Comparison of ENCODE assay signal across 20 mouse cellular contexts in genomic region chr5:33400819-33401218, GRCm38 (mm10). TPM values are rescaled to one million over a fixed set of nuclear protein-coding genes. Genes with fewer than 3 reads are reported as not detected.
A peak's percentile ranks its signal among the peaks of the same experiment; 100 is the strongest.
DNase-seq lines count a peak whose midpoint lies in the region; ATAC-seq lines count a peak whose summit lies in the region.
"Had no signal": no experiment of that assay in that cellular context is flagged by ENCODE, and none has a peak within 500 bp of the region (broad histone marks: within the 10 kb centered on the region; RNA-seq: fewer than 3 reads in every experiment).

No protein-coding gene starts in this region.

- H3K9me3 ChIP-seq in forebrain, embryonic 12.5 days: no peaks in the 10 kb centered on the region
- H3K9me3 ChIP-seq in forebrain, embryonic 11.5 days (ENCODE audit: control insufficient read depth, low read length): no peaks in the 10 kb centered on the region
- no peaks in the 10 kb centered on the region for H3K9me3 ChIP-seq in hindbrain, embryonic 11.5 days (ENCODE audit: control insufficient read depth, low read length)
- no peaks in the 10 kb centered on the region for H3K9me3 ChIP-seq in hindbrain, embryonic 10.5 days
- no peaks in the 10 kb centered on the region for H3K9me3 ChIP-seq in midbrain, embryonic 13.5 days
- no peaks in the 10 kb centered on the region for H3K9me3 ChIP-seq in midbrain, embryonic 10.5 days (replicated peaks)
- H3K9me3 ChIP-seq: embryonic facial prominence, embryonic 15.5 days; heart, embryonic 12.5 days; intestine, embryonic 15.5 days had no signal

- no peaks in the 10 kb centered on the region for H3K36me3 ChIP-seq in forebrain, embryonic 12.5 days (replicated peaks)
- H3K36me3 ChIP-seq in forebrain, embryonic 11.5 days (ENCODE audit: control insufficient read depth, insufficient read depth, low read length): no peaks in the 10 kb centered on the region
- no peaks in the 10 kb centered on the region for H3K36me3 ChIP-seq in hindbrain, embryonic 11.5 days (ENCODE audit: control insufficient read depth, insufficient read depth, low read length)
- H3K36me3 ChIP-seq in hindbrain, embryonic 10.5 days: no peaks in the 10 kb centered on the region
- H3K36me3 ChIP-seq in midbrain, embryonic 13.5 days: peaks cover 7% of the 10 kb centered on the region; the same call in 1 of the 2 replicates
- no peaks in the 10 kb centered on the region for H3K36me3 ChIP-seq in midbrain, embryonic 10.5 days
- H3K36me3 ChIP-seq: intestine, embryonic 15.5 days had no signal

- H3K27me3 ChIP-seq in forebrain, embryonic 12.5 days: no peaks in the 10 kb centered on the region
- H3K27me3 ChIP-seq in forebrain, embryonic 11.5 days (ENCODE audit: control insufficient read depth, insufficient read depth, low read length): no peaks in the 10 kb centered on the region
- H3K27me3 ChIP-seq in hindbrain, embryonic 11.5 days (ENCODE audit: control insufficient read depth, insufficient read depth, low read length): no peaks in the 10 kb centered on the region
- no peaks in the 10 kb centered on the region for H3K27me3 ChIP-seq in hindbrain, embryonic 10.5 days (ENCODE audit: insufficient read depth, poor library complexity, severe bottlenecking)
- no peaks in the 10 kb centered on the region for H3K27me3 ChIP-seq in midbrain, embryonic 13.5 days
- H3K27me3 ChIP-seq in midbrain, embryonic 10.5 days (ENCODE audit: low read depth, poor library complexity, severe bottlenecking): peaks cover 24% of the 10 kb centered on the region
- H3K27me3 ChIP-seq: embryonic facial prominence, embryonic 15.5 days; heart, embryonic 12.5 days; intestine, embryonic 15.5 days had no signal

- peaks cover 15% of the 10 kb centered on the region for H3K4me1 ChIP-seq in forebrain, embryonic 12.5 days
- 0 out of 2 replicates have a peak, but pooled peaks cover 2% of the 10 kb centered on the region for H3K4me1 ChIP-seq in forebrain, embryonic 11.5 days (replicated peaks; ENCODE audit: control insufficient read depth, insufficient read depth, low read length)
- no peaks in the 10 kb centered on the region for H3K4me1 ChIP-seq in hindbrain, embryonic 11.5 days (replicated peaks; ENCODE audit: control insufficient read depth, insufficient read depth, low read length)
- H3K4me1 ChIP-seq in hindbrain, embryonic 10.5 days (replicated peaks): peaks cover 5% of the 10 kb centered on the region
- H3K4me1 ChIP-seq in midbrain, embryonic 13.5 days (replicated peaks): peaks cover 29% of the 10 kb centered on the region
- H3K4me1 ChIP-seq in midbrain, embryonic 10.5 days: peaks cover 22% of the 10 kb centered on the region
- H3K4me1 ChIP-seq: embryonic facial prominence, embryonic 15.5 days; intestine, embryonic 15.5 days had no signal

- H3K27ac ChIP-seq in forebrain, embryonic 12.5 days: no peak overlapping the region
- H3K27ac ChIP-seq in forebrain, embryonic 11.5 days (ENCODE audit: low read depth, low read length): no peak overlapping the region
- no peak overlapping the region for H3K27ac ChIP-seq in hindbrain, embryonic 11.5 days (ENCODE audit: low read depth, low read length)
- H3K27ac ChIP-seq in hindbrain, embryonic 10.5 days: no peak overlapping the region
- no peak overlapping the region for H3K27ac ChIP-seq in midbrain, embryonic 13.5 days
- no peak overlapping the region for H3K27ac ChIP-seq in midbrain, embryonic 10.5 days (replicated peaks)
- H3K27ac ChIP-seq: embryonic facial prominence, embryonic 15.5 days; gastrocnemius, adult 2 months; intestine, embryonic 15.5 days had no signal

- ATAC-seq in forebrain, embryonic 12.5 days (ENCODE audit: low FRiP score): peak; percentile 63; the same call in 1 of the 2 replicates
- no peak for ATAC-seq in forebrain, embryonic 11.5 days (replicated peaks; ENCODE audit: low FRiP score)
- ATAC-seq in hindbrain, embryonic 11.5 days (ENCODE audit: low FRiP score): 0 out of 2 replicates have a peak, but pooled peaks have one; percentile 25
- ATAC-seq in midbrain, embryonic 13.5 days: peak; percentile 56; the same call in 1 of the 2 replicates
- ATAC-seq: intestine, embryonic 15.5 days had no signal

- H3K9ac ChIP-seq in forebrain, embryonic 12.5 days: no peak overlapping the region
- no peak overlapping the region for H3K9ac ChIP-seq in forebrain, embryonic 11.5 days (ENCODE audit: low read length)
- no peak overlapping the region for H3K9ac ChIP-seq in hindbrain, embryonic 11.5 days (ENCODE audit: low read depth, low read length)
- no peak overlapping the region for H3K9ac ChIP-seq in midbrain, embryonic 13.5 days (replicated peaks)
- H3K9ac ChIP-seq: embryonic facial prominence, embryonic 15.5 days; heart, embryonic 12.5 days; intestine, embryonic 15.5 days had no signal

- H3K4me3 ChIP-seq in forebrain, embryonic 12.5 days (replicated peaks): no peak overlapping the region
- no peak overlapping the region for H3K4me3 ChIP-seq in forebrain, embryonic 11.5 days (ENCODE audit: low read depth, low read length)
- no peak overlapping the region for H3K4me3 ChIP-seq in hindbrain, embryonic 11.5 days (ENCODE audit: low read depth, low read length)
- no peak overlapping the region for H3K4me3 ChIP-seq in hindbrain, embryonic 10.5 days
- H3K4me3 ChIP-seq in midbrain, embryonic 13.5 days (replicated peaks): no peak overlapping the region
- no peak overlapping the region for H3K4me3 ChIP-seq in midbrain, embryonic 10.5 days
- H3K4me3 ChIP-seq: embryonic facial prominence, embryonic 15.5 days; erythroblast, embryonic 14.5 days; gastrocnemius, adult 2 months; heart, embryonic 12.5 days; intestine, embryonic 15.5 days had no signal

- 42% methylated on average over 12 of the region's 12 CpGs for WGBS in forebrain, embryonic 12.5 days
- 58% methylated on average over 12 of the region's 12 CpGs for WGBS in forebrain, embryonic 11.5 days
- WGBS in hindbrain, embryonic 11.5 days: 50% methylated on average over 12 of the region's 12 CpGs
- WGBS in hindbrain, embryonic 10.5 days: 58% methylated on average over 12 of the region's 12 CpGs
- WGBS in midbrain, embryonic 13.5 days: 49% methylated on average over 12 of the region's 12 CpGs
- WGBS in midbrain, embryonic 10.5 days: 65% methylated on average over 12 of the region's 12 CpGs

- no peak for DNase-seq in forebrain, embryonic 11.5 days (ENCODE audit: low spot score)
- DNase-seq in hindbrain, embryonic 11.5 days (ENCODE audit: low spot score): peak; percentile 9
- no peak for DNase-seq in hindbrain, embryonic 10.5 days (ENCODE audit: low spot score)
- no peak for DNase-seq in midbrain, embryonic 10.5 days (ENCODE audit: low spot score)
- no peak for DNase-seq in cerebellum, adult 9-10 months
- DNase-seq: adrenal gland, postnatal 10 days; cerebellum, adult 11-12 months; cerebellum, adult 9-11 months; cerebellum, postnatal 36 days; gastrocnemius, adult 2 months; gastrocnemius, postnatal 25 days; kidney, adult 18-20 months had no signal

- no peak overlapping the region for H3K4me2 ChIP-seq in forebrain, embryonic 12.5 days
- H3K4me2 ChIP-seq in forebrain, embryonic 11.5 days (ENCODE audit: low read depth, low read length, severe bottlenecking): no peak overlapping the region
- no peak overlapping the region for H3K4me2 ChIP-seq in hindbrain, embryonic 11.5 days (replicated peaks; ENCODE audit: low read depth, low read length)
- H3K4me2 ChIP-seq in midbrain, embryonic 13.5 days (replicated peaks): no peak overlapping the region
- H3K4me2 ChIP-seq: embryonic facial prominence, embryonic 15.5 days; heart, embryonic 12.5 days; intestine, embryonic 15.5 days had no signal

RNA-seq across cellular contexts. Expression of gene Uvssa, which starts 22.5 kb away (rescaled TPM):
- 8.0 and 9.0 TPM in 2 replicates for polyA plus RNA-seq in forebrain, embryonic 12.5 days (2016; fragmentation: Nextera tagmentation; extraction: Ambion mirVana)
- 6.3 and 8.8 TPM in 2 replicates for polyA plus RNA-seq in forebrain, embryonic 11.5 days (2014; fragmentation: Nextera tagmentation; extraction: Ambion mirVana)
- polyA plus RNA-seq in hindbrain, embryonic 11.5 days (2014; fragmentation: Nextera tagmentation; extraction: Ambion mirVana): 6.9 and 7.9 TPM in 2 replicates
- 6.1 and 6.4 TPM in 2 replicates for polyA plus RNA-seq in hindbrain, embryonic 10.5 days (2016; fragmentation: Nextera tagmentation; extraction: Ambion mirVana)
- 9.4 and 9.9 TPM in 2 replicates for polyA plus RNA-seq in midbrain, embryonic 13.5 days (2015; fragmentation: Nextera tagmentation; extraction: Ambion mirVana)
- polyA plus RNA-seq in midbrain, embryonic 10.5 days (2016; fragmentation: Nextera tagmentation; extraction: Ambion mirVana): 6.1 and 8.1 TPM in 2 replicates

RNA-seq across cellular contexts. Expression of gene Nkx1-1, which starts 33.0 kb away (rescaled TPM):
- polyA plus RNA-seq in forebrain, embryonic 12.5 days (2016; fragmentation: Nextera tagmentation; extraction: Ambion mirVana): not detected in 2 replicates
- not detected in 2 replicates for polyA plus RNA-seq in forebrain, embryonic 11.5 days (2014; fragmentation: Nextera tagmentation; extraction: Ambion mirVana)
- polyA plus RNA-seq in hindbrain, embryonic 11.5 days (2014; fragmentation: Nextera tagmentation; extraction: Ambion mirVana): 0.32 and 0.60 TPM in 2 replicates
- polyA plus RNA-seq in hindbrain, embryonic 10.5 days (2016; fragmentation: Nextera tagmentation; extraction: Ambion mirVana): 0.21 TPM in 1 of 2 replicates, not detected in the other
- polyA plus RNA-seq in midbrain, embryonic 13.5 days (2015; fragmentation: Nextera tagmentation; extraction: Ambion mirVana): not detected in 2 replicates
- 0.11 TPM in 1 of 2 replicates, not detected in the other for polyA plus RNA-seq in midbrain, embryonic 10.5 days (2016; fragmentation: Nextera tagmentation; extraction: Ambion mirVana)
- polyA plus RNA-seq: C2C12; embryonic facial prominence, embryonic 15.5 days; erythroblast, embryonic 14.5 days; heart, embryonic 12.5 days; heart, embryonic 16.5 days; intestine, embryonic 15.5 days had no signal
